Mouse (Mus musculus): ENCODE results near the gene Mr1.

GRCm38 (mm10) chr1:155146572-155146980, at the start of gene Mr1:
- no peak for TF ChIP-seq CTCF (IDR thresholded peaks at IDR 0.05; ENCODE audit: low read depth)
- no peak for TF ChIP-seq EP300 (optimal IDR thresholded peaks at IDR 0.05)
